Mouse (Mus musculus) regulatory T cell (primary cell): ENCODE results near the gene Ccz1.

Experiments used
- in situ Hi-C: fragments of 300-600 bp; cut with MboI, MseI; formaldehyde crosslinking; loops from one replicate; pipeline ENCODE4 v1.15.1; 2025; ENCODE audit warnings: high pct_unique_total_duplicates

Gene Ccz1

DNA sequence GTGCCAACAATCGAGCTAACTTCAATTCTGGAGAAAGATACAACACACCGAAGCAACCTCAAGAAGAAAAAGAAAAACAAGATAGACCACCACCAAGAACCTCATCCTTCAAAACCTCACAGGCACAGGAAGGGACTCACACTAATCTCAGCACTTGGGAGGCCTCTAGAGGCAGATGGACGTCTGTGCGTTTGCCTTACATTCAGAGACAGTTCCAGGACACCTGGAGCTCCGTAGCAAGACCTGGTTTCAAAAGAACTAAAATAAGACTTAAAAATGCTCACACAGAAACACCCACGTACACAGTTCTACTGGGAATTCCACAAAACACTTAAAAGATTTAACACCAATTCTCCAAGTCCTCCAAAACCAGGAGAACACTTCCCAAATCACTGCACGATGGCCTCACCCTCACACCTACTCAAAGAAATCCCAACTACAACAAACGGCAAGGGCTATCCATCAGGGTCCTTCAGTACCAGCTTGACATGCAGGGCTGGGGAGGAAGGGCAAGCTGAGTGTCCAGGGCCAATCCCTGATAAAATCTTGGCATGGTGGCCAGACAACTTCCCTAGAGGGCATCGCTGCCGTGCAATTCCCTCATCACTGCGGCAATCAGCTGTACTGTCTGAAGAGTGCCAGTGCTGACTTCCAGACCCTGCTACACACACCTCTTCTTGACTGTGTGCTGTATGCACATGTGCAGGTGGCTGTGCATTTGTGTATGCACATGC lies 19.9 kb downstream of the Ccz1 start:
- in situ Hi-C loops, result no loop called here

DNA sequence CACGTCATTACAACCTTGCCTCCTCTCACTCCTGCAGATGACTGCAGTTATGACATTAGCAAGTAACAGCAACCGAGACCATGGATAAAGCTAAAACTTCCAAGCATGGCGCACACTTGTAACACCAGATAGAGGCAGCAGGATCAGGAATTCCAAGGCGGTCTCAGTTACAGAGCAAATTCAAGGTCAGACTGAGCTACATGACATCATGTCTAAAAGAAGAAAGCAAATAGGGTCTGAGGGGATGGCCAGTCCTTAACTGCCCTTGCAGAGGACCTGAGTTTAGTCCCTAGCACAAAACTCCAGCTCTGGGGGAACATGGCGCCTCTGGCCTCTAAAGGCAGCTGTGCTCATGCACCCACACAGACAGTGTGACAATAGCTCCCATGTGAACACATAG lies 20.8 kb downstream of the Ccz1 start:
- in situ Hi-C loops, result no loop called here

DNA sequence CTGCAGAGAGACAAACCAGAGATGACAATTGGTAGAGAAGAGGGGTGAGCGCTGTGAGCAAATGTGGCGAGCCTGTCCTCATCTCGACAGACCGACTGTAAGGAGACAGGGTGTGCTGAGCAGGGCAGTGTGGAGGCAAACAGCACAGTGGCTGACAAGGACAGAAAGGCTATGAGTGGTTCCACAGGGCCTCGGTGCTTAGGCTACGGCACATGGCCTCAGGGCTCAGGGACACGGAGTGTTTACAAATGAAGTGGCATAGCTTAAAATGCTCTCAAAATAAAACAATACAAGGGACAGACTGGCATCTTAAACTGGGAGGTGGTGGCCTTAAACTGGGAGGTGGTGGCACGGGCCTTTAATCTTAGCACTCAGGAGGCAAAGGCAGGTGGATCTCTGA lies 21.4 kb downstream of the Ccz1 start:
- in situ Hi-C loops, result no loop called here

DNA sequence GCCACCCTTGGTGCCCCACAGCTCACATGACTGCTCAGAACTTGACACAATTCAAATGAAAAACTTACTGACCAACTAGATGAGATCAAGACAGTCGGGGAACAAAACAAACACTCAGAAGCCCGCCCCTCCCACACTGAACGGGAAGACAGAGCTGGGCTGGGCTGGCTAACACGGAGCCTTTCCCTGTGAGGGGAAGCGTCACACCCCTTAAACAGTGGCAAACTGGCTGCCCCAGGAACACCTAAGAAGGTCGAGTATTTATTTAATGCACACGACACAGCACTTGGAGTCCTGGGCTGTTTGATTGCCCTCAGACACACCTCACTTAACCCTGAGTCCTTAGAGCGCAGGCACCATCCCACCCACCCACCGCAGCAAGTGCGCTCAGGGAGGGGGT lies 22.0 kb downstream of the Ccz1 start:
- in situ Hi-C loops, result no loop called here

DNA sequence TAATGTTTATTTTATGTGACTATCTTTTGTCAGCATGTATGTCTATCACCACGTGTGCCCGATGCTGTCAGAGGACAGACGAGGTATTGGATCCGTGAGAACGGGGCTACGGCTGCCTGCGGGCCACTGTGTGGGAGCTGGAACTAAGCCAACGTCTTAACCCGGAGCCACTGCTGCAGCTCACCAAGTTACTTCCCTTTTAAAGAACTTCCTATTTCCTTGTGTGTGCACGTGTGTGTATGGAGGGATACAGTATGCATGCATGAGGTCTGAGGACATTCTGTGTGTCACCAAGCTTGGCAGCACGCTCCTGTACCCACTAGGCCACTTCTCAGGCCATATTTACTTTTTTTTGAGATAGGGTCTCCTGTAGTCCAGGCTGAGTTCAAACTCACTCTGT lies 24.6 kb downstream of the Ccz1 start:
- in situ Hi-C loops, result no loop called here

DNA sequence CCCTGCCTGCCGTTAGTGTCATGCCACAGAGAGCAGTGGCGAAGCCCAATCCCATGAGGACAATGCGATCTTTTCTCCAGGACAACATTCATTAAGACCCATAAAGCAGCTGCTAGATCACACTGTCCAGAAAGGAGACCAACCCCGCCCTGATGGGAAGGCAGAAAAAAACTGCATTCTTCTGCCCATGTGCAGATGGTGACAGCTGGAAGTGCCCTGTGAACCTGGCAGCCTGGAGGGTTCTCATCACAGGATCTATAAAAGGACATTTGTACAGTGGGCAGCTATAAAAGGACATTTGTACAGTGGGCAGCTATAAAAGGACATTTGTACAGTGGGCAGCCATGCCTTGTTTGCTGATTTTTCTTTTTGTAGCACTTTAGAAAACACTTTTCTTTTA lies 25.6 kb downstream of the Ccz1 start:
- in situ Hi-C loops, result no loop called here

DNA sequence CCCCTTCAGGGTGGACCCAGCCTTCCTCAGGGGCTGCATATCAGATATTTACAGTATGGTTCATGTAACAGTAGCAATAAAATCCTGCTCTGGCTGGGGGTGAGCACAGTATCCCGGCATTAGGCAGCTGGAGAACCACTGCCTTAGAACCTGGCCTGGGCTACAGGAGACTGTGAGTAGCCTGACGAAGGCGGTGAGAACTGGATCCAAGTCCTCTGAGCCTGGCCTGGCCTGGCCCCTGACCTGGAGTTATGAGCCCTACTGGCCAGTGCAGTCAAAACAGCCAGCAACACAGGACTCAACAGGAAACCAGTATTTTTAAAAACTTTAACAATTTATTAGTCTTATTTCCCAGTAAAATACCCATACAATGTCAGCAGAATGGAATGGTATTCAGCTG lies 27.1 kb downstream of the Ccz1 start:
- in situ Hi-C loops, result no loop called here

DNA sequence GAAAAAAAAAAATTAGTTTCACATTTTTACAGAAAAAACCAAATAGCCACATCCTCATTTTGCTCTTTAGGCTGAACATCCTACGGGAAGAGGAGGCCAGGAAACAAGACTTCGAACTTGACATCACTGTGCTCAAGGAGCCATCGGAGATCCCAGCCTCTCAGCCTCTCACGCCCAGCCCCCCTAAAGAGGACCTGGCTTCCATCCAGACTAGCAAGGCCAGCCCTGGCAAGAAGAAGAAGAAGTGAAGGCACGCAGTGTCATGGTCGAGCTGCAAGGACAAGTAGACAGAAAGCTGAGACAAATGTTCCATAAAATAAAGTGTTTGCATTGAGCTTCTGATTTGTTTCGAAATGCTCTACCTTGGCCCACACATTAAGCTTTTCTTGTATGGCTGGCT lies 29.3 kb downstream of the Ccz1 start:
- in situ Hi-C loops, result no loop called here

DNA sequence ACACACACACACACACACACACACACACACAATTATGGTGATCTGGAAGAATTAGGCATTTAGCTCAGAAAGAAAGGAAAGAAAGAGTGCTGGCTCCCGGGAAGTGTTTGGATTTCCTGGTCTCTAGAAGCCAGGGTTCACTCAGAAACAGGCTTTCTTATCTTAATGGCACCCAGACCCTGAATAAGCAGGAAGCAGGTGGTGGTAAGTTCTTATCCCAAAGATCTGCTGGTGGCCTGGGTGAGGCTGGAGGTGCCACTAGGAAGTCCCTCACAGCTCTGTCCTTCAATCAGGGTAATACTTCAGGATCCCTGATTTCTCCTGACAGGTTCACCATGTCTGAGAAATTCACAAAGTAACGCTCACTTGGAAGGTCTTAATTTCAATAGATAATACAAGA lies 32.3 kb downstream of the Ccz1 start:
- in situ Hi-C loops, result no loop called here

DNA sequence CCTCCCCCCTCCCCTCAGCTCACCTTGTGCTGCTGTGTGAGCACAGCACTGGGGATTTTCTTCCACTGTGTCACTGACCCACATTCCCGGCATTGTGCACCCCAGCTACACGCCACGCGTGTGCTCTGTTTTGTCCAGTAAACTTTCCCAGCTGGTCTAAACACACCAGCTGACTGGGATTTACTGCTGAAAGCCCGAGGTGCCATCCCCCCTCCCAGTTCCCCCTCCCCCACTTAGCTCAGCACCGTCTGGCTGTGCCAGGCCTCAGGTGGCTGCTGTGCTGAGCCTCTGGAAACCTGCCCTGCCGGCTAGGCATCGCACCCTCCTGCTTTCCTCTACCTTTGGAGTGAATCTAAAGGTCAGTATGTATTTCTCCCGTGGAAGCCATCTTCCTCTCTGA lies 33.8 kb downstream of the Ccz1 start:
- in situ Hi-C loops, result no loop called here

DNA sequence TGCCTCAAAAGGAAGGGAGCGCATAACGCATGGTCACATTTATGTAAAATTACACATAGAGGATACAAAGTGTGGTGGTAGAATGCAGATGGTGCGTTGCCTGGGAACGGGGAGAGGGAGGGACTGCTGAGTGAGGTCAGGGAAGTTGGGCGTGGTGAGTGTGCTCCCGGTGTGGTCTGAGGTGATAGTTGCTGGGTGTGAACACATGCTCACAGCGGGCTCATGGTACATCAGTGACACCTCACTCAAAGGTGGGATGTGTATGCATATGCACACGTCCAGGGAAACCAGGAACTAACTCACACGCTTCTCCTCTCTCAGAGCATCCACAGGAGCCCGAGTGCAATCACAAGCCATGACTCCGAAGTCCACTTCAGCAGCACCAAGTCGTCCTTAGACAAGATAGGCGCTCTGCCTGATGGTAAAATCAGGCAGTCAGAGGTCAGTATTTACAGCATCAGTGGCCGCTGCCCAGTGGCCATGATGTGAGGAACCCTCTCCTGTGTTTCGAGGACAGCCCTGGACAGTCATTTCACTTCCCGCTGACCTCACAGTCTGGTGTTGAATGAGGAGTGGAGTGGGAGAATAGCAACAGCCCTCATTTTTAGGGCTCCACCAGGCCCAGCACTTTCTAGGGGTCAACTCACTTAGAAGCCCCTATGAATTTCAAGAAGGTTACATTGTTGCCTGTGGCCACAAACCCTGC lies 37.8 kb downstream of the Ccz1 start:
- in situ Hi-C loops, result no loop called here

DNA sequence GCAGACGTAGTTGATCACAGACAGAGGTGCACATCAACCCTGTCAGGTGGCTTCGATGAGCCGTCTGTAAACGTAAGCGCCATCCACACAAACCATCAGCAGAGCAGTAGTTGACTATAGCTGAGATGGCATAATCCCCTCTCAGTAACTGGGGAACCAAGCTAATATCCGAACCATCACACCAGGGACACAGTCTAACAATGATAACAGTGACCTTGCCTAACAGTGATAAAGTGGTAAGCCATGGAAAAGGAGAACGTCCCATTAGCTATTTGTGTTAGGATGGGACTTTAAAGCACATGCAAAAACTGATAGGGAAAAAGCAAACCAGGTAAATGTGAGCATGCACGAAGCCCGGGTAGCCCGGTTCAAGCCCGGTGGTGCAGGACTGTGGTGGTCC lies 38.4 kb downstream of the Ccz1 start:
- in situ Hi-C loops, result no loop called here

DNA sequence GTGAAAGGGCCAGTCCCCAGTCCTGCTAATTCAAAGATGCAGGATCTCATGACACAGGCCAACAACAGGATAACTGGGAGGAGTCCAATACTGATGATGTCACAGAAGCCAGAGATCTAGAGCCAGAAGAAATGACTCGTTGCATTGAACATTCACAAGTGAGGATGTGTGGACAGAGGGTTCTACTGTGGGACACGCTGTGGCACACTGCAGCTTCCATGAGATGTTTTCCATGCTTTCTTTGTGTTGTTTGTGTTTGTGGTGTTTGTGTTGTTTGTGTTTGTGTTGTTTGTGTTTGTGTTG lies 39.1 kb downstream of the Ccz1 start:
- in situ Hi-C loops, result no loop called here

DNA sequence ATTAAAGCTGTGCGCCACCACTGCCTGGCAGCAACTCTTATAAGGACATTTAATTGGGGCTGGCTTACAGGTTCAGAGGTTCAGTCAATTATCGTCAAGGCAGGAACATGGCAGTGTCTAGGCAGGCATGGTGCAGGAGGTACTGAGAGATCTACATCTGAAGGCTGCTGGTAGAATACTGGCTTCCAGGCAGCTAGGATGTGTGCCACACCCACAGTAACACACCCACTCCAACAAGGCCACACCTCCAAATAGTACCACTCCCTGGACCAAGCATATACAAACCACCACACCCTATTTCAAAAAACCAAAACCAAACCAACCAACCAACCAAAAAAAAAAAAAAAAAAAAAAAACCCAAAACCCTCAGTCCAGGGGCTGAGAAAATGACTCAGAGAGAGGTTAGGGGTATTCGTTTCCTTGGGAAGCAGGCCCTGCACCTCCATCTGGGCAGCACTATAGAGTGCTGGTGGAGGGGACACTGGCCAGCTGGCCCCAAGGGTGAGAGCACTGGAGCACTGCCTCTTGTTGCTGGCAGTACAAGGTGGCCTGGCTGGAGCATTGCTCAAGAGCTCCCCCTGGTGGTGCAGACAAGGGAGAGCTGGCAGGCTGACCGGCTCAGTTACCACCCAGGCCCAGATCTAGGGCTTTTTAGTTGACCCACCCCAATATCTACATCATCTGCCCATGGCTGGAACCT lies 39.6 kb downstream of the Ccz1 start:
- in situ Hi-C loops, result no loop called here

DNA sequence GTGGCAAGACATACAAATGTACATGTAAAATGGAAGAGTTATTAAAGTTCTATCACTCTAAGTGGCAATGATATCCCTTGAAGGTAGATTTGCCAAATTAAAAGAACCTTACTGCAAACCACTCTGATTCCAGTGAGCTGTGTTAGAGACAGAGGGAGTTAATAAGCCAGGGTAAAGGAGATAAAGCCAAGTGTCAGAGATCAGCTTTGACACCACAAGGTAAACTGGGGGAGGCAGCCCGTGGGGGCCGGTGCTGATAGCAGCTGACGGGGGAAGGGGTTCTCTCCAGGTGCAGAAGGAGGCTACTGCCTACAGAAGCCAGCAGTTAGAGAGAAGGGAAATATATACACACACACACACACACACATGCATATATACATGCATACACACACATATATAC lies 42.0 kb downstream of the Ccz1 start:
- in situ Hi-C loops, result no loop called here

DNA sequence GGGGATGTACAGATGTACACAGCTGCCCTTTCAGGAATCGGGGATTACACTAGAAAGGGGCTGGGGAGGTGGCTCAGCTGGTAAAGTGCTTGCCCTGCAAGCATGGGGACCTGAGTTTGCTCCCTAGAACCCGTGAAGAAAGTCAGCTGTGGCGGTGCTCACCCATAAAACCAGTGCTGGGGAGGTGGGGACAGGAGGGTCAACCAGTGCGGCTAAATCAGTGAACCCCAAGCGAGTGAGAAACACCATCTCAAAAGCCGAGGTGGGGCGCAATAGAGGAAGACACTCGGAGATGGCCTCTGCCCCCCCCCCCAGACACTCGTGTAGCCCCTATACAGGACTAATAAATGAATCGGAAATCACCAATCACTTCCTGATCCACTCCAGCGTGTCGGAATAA lies 48.0 kb downstream of the Ccz1 start:
- in situ Hi-C loops, result loop anchor here (10.0 kb wide), 1 partner anchor 532 kb away; no protein-coding TSS in a partner anchor

DNA sequence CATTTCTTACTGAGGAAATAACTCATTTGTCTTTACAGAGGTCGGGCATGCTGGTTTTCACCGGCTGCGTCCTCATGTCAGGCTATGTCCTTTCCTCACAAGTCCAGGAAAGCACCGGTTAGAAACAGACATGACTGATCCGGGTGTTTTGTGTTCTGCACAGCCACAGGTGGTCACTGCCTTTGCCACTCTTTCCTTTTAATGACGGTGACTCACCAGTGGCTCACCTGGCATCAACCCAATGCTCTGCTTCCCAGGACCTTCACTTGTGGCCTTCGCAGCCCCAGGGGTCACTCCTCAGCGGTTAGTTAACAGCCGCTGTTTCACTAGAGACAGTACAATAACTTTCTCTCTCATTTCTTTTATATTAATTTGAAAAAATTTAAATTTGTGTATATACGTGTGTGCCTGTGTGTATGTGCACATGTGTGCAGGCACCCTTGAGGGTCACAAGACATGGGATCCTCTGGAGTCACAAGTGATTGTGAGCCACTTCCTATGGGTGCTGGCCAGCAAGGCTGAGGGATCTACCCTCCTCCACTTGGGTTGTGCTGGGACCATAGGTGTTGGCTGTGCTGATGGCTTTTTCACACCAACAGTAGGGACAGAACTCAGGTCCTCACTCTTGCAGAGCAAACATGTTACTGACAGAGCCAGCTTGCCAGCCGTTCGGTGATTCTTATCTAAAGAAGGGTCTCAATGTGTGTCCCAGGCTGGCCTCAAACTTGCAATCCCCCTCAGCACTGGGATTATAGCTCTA lies 48.9 kb downstream of the Ccz1 start:
- in situ Hi-C loops, result loop anchor here (10.0 kb wide), 1 partner anchor 531 kb away; no protein-coding TSS in a partner anchor

DNA sequence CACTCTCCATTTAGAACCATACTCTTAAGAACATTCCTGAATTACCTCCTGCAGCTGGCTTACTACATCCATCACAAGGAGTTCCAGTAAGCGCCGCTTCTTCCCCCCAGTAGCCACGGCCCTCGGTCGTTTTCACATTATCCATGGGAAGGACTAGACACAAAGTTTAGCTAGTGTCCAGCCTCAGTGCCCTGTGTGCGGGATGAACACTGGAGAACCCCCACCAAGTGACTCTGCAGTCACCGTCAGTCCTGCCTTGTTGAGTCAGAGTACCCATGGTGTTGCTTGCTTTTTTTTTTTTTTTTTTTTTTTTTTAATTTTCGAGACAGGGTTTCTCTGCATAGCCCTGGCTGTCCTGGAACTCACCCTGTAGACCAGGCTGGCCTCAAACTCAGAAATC lies 53.5 kb downstream of the Ccz1 start:
- in situ Hi-C loops, result loop anchor here (10.0 kb wide), 1 partner anchor 526 kb away; no protein-coding TSS in a partner anchor

DNA sequence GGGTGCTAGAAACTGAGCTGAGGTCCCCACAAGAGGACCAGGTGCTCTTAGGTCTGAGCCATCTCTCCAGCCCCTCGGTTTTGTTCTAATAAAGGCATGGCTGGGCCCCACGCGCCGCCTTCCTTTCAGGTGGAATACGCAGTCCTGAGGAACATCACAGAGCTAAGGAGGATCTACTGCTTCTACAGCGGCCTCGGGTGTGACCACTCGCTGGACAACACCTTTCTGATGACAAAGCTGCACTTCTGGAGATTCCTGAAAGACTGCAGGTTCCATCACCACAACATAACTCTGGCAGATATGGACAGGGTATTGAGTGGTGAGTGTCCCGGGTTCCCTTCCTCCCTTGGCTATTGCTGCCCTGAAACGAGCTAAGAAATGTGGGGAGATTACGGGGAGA lies 55.1 kb downstream of the Ccz1 start:
- in situ Hi-C loops, result no loop called here

DNA sequence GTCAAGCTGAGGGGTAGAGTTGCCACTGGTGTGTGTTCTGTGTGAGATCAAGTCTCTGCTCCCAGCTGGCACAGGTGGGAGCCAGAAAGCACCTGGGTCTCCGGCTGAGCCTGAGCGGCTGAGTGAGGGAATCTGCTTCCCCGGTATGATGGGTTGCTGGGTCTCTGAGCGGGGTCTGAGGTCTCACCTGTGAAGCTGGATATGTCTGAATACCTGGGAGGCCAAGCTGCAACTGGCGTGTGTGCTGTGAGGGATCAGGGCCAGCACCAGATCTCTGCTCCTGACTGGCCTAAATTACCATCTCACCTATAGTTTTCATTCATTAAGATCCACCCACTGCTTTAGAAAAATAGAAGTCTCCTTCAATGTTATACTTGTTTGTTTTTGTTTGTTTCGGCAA lies 57.6 kb downstream of the Ccz1 start:
- in situ Hi-C loops, result no loop called here

DNA sequence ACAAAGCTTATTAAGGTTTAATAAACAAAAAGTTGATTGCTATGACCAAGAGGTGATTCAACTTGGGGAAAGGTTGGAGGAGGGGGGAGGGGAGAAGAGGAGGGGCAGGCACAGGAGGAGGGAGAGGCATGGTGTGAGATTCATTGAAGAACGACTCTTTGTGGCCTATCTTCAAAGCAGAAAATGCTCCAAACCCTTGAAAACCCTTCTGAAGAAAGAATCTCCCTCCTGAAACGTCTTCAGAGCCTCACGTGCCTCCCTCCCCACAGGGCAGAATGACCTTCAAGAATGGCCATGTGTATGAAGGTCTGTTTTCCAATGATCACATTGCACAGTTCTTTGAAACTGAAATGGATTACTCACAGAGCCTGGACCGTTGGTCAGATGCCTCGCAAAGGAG lies 64.7 kb downstream of the Ccz1 start:
- in situ Hi-C loops, result no loop called here

DNA sequence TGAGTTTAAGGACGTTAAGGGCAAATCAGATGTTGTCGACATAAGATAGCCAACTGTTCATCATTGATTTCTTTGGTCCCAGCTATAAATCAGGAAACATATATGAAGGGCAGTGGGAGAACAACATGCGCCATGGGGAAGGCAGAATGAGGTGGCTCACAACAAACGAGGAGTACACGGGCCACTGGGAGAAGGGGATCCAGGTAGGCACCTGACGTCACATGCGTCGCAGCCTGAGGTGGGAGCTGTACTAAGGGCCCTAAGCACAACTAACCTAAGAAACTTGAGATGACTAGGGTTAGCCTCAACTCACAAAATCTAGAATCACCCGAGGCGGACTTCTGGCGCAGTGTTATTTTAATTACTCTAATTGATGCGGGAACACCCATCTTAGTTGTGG lies 66.3 kb downstream of the Ccz1 start:
- in situ Hi-C loops, result no loop called here
